Mouse (Mus musculus): ENCODE measurements at regions not wholly inside any gene's neighbourhood (a gene's known extent, or its start where the extent isn't known, plus 50 kb on each side); places are given as distances from the start of the nearest gene placed in this dataset.

DNA sequence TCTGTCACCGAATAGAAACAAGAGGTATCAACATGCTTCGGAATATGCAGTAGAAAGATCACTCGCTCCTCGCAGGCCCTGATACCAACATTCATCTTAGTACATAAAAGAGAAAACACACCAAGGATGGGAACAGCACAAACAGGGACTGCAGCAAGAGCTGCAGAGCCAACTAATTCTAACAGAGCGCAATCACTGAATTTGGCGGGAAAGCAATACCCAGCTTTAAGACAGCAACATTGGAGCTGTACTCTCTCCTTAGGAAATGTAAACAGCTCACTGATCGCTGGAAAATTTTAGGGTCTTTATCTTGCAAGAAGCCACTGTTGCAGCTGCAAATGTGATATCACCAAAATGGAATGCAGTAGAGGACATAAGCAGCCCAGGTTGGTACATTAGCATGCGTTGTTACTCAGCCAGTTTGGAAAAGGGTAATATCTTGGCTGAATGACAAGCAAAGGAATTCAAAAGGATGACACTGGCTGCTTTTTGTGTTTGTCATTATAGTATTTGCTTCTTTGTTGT is 469.3 kb downstream of the Hace1 start:
- Histone ChIP-seq H3K4me1 (ENCODE audit: control insufficient read depth, insufficient read depth, low read length) (no peaks in the 10 kb centered on the region), H3K4me3 (ENCODE audit: insufficient read depth, low read depth, low read length) (no peak overlapping the region), H3K27ac (ENCODE audit: insufficient read depth, low read depth, low read length) (no peak overlapping the region)
- whole genome bisulfite sequencing, result 71% methylated on average over 8 of the region's 8 CpGs
- TF ChIP-seq CTCF (IDR thresholded peaks at IDR 0.05; ENCODE audit: insufficient read depth, low read depth, low read length) (no peak), POLR2A (IDR thresholded peaks at IDR 0.05; ENCODE audit: insufficient read depth, low read depth, low read length) (no peak)

DNA sequence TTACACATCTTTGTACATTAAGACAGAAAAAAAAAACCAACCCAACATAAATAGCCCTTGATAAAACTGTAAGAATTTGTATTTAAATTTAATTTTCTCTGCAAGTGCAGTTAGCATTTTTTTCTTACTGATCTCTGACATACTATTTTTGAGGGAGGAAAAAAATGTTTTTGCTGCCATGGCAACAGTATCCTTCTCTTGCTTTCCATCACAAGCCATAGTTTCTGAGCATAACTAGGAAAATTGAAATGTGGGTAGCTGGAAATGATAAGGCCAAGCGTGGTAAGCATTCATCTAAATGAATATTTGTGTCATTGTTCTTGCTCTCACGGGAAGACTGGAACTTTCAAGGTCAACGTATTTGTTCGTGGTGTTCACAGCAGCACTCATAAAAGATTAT is 470.0 kb downstream of the Hace1 start:
- WGBS, result 70% methylated on average over 4 of the region's 4 CpGs
- Histone ChIP-seq H3K4me1 (ENCODE audit: control insufficient read depth, insufficient read depth, low read length) (no peaks in the 10 kb centered on the region), H3K4me3 (ENCODE audit: insufficient read depth, low read depth, low read length) (no peak overlapping the region), H3K27ac (ENCODE audit: insufficient read depth, low read depth, low read length) (no peak overlapping the region)
- TF ChIP-seq CTCF (IDR thresholded peaks at IDR 0.05; ENCODE audit: insufficient read depth, low read depth, low read length) (no peak), POLR2A (IDR thresholded peaks at IDR 0.05; ENCODE audit: insufficient read depth, low read depth, low read length) (no peak)

DNA sequence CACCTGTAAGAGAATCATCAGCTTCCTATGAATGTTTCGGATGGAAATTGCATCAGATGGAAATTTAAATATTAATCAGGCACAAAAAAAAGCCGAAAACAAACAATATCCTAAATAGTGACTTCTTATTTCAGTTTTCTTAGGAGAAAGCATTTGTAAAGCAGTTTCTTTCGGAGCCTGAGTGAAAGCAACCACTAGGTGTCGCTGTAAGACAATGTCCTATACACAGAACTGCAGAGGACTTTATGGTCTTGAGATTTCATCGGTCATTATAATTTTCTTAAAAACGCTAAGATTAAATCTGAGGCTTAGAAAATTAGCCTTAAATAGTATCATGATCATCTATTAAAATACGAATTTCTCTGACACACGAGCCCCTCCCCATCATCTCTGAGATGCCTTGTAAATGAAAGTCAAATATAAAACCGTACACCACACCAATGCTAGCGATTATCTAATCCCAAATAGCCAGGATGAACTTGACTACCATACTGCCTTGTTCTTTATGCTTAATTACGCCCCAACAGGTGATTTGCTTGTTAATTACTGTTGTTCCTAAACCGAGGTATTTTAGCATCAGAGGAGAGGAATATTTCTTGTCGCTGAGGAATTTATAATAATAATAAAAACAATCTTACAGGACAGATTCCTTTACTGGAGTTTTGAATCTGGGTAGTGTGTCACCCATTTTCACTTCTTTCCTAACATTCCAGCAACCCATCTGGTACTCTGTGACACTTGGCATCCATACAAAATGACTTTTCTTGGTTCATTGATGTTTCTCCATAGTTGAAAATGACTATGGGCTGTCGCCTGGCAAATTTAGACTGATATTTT is 480.0 kb downstream of the Hace1 start:
- H3K27ac ChIP-seq (ENCODE audit: insufficient read depth, low read depth, low read length), result no peak overlapping the region
- WGBS, result 21% methylated on average over 14 of the region's 14 CpGs
- H3K4me1 ChIP-seq (ENCODE audit: control insufficient read depth, insufficient read depth, low read length), result no peaks in the 10 kb centered on the region
- H3K4me3 ChIP-seq (ENCODE audit: insufficient read depth, low read depth, low read length), result no peak overlapping the region
- TF ChIP-seq CTCF (IDR thresholded peaks at IDR 0.05; ENCODE audit: insufficient read depth, low read depth, low read length) (no peak), POLR2A (IDR thresholded peaks at IDR 0.05; ENCODE audit: insufficient read depth, low read depth, low read length) (no peak)

DNA sequence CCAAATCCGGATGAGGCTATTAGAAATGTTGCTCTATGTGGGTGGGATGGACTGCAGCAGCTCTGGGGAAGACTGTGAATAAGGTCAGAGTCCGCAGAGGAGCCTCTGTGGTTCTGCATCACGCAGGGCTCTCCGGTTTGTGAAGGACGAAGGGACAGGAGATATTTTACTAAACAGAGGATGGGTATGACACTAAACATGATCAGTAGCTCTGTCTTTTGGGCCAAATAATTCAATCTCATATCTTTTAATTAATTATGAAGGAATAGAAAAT is 480.5 kb downstream of the Hace1 start:
- no peak overlapping the region for H3K4me3 ChIP-seq (ENCODE audit: insufficient read depth, low read depth, low read length)
- 77% methylated on average over 5 of the region's 5 CpGs for WGBS
- TF ChIP-seq CTCF (IDR thresholded peaks at IDR 0.05; ENCODE audit: insufficient read depth, low read depth, low read length), result no peak
- no peak for TF ChIP-seq POLR2A (IDR thresholded peaks at IDR 0.05; ENCODE audit: insufficient read depth, low read depth, low read length)
- no peaks in the 10 kb centered on the region for H3K4me1 ChIP-seq (ENCODE audit: control insufficient read depth, insufficient read depth, low read length)
- H3K27ac ChIP-seq (ENCODE audit: insufficient read depth, low read depth, low read length), result no peak overlapping the region

DNA sequence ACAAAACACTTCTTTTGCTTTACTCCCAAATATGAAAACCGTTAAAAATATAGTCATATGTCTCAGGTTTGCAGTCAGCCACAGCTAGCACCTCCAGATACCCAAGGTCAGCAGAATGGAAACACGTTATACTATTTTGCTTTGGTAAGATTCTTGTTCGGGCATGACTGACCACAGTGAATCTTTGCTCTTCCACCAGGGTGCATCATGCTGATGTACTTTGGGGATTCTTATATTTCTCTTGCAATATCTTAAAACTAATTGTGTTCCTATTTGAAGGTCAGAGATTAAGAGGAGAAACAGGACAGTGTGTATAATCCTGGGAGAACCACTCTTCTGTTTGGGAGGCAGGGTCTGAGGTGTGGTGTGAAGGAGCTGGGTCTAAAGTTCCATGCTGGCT is 481.7 kb downstream of the Hace1 start:
- no peaks in the 10 kb centered on the region for H3K4me1 ChIP-seq (ENCODE audit: control insufficient read depth, insufficient read depth, low read length)
- no peak overlapping the region for H3K27ac ChIP-seq (ENCODE audit: insufficient read depth, low read depth, low read length)
- 91% methylated on average over 3 of the region's 3 CpGs for WGBS
- no peak overlapping the region for H3K4me3 ChIP-seq (ENCODE audit: insufficient read depth, low read depth, low read length)
- no peak for TF ChIP-seq CTCF (IDR thresholded peaks at IDR 0.05; ENCODE audit: insufficient read depth, low read depth, low read length)

DNA sequence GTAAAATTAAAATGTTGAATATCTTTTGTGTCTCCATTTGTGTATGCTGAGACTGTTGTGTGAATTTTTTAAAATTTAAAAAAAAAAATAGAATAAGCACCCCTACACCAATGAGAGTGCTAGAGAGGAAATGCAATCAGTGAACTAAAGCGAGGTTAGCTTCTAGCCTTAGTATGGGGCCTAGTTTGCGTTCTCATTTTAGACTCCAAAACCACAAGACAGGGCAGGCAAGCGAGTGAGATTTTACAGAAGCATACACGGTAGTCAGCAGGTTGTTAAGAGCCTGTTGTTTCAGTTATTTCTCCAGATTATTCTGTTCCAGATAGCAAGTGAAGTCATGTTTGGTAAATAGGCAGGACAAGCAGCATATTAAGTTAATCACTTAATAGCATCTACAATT is 486.2 kb downstream of the Hace1 start:
- no peak overlapping the region for H3K4me3 ChIP-seq (ENCODE audit: insufficient read depth, low read depth, low read length)
- 91% methylated on average over 4 of the region's 4 CpGs for WGBS
- no peak overlapping the region for H3K27ac ChIP-seq (ENCODE audit: insufficient read depth, low read depth, low read length)
- H3K4me1 ChIP-seq (ENCODE audit: control insufficient read depth, insufficient read depth, low read length), result no peaks in the 10 kb centered on the region
- no peak for TF ChIP-seq CTCF (IDR thresholded peaks at IDR 0.05; ENCODE audit: insufficient read depth, low read depth, low read length)
- no peak for TF ChIP-seq POLR2A (IDR thresholded peaks at IDR 0.05; ENCODE audit: insufficient read depth, low read depth, low read length)

DNA sequence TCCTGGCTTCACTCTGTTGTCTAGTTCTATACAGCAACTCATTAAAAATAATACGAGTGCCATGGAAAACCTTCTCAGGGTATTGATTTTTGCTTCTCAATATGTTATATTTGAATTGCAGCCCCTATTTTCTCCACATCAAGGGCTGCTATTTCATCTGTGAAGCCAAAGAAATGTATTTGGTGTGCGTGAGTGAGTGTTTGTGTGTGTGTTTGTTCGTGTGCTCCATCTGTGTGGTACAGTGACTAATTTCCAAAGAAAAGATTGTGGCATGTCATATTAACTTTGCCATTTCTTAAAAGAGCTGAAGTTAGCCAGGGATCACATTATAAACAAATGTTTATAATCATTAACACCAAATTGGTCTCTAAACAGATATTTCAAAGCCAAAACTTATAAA is 493.1 kb downstream of the Hace1 start:
- H3K4me3 ChIP-seq (ENCODE audit: insufficient read depth, low read depth, low read length), result no peak overlapping the region
- peaks cover 4% of the 10 kb centered on the region; the same call in 1 of the 2 replicates for H3K4me1 ChIP-seq (ENCODE audit: control insufficient read depth, insufficient read depth, low read length)
- 96% methylated on average over 3 of the region's 3 CpGs for WGBS
- no peak for TF ChIP-seq CTCF (IDR thresholded peaks at IDR 0.05; ENCODE audit: insufficient read depth, low read depth, low read length)
- no peak for TF ChIP-seq POLR2A (IDR thresholded peaks at IDR 0.05; ENCODE audit: insufficient read depth, low read depth, low read length)
- H3K27ac ChIP-seq (ENCODE audit: insufficient read depth, low read depth, low read length), result no peak overlapping the region

- 72% methylated on average over 8 of the region's 8 CpGs for WGBS
- Histone ChIP-seq H3K4me1 (ENCODE audit: control insufficient read depth, insufficient read depth, low read length) (peaks cover 4% of the 10 kb centered on the region; the same call in 1 of the 2 replicates), H3K4me3 (ENCODE audit: insufficient read depth, low read depth, low read length) (no peak overlapping the region), H3K27ac (ENCODE audit: insufficient read depth, low read depth, low read length) (no peak overlapping the region)
- TF ChIP-seq POLR2A (IDR thresholded peaks at IDR 0.05; ENCODE audit: insufficient read depth, low read depth, low read length) (no peak), CTCF (IDR thresholded peaks at IDR 0.05; ENCODE audit: insufficient read depth, low read depth, low read length) (no peak)
These were observed 493.6 kb downstream of the Hace1 start for GRCm38 (mm10) chr10:46071220-46071619.

GRCm38 (mm10) chr10:46071810-46072549 is 494.4 kb downstream of the Hace1 start:
- peaks cover 4% of the 10 kb centered on the region; the same call in 1 of the 2 replicates for H3K4me1 ChIP-seq (ENCODE audit: control insufficient read depth, insufficient read depth, low read length)
- H3K27ac ChIP-seq (ENCODE audit: insufficient read depth, low read depth, low read length), result no peak overlapping the region
- TF ChIP-seq CTCF (IDR thresholded peaks at IDR 0.05; ENCODE audit: insufficient read depth, low read depth, low read length), result no peak
- TF ChIP-seq POLR2A (IDR thresholded peaks at IDR 0.05; ENCODE audit: insufficient read depth, low read depth, low read length), result no peak
- 35% methylated on average over 12 of the region's 12 CpGs for WGBS
- H3K4me3 ChIP-seq (ENCODE audit: insufficient read depth, low read depth, low read length), result no peak overlapping the region
